Mouse (Mus musculus) stomach, postnatal 0 days (tissue): ENCODE data around the gene Vwf.
A peak's percentile ranks its signal among the peaks of the same experiment; 100 is the strongest.

Experiments
- CTCF ChIP-seq: IDR thresholded peaks from 2 replicates; pipeline ENCODE4 v1.5.1; 2016; ENCODE audit warnings: antibody characterized with exemption, low read depth, mild to moderate bottlenecking, moderate library complexity
- EP300 ChIP-seq: optimal IDR thresholded peaks from 2 replicates; pipeline ENCODE3; 2016; ENCODE audit warnings: antibody characterized with exemption

GRCm38 (mm10) chr6:125604463-125605191 lies 58.1 kb downstream of the Vwf start:
- TF ChIP-seq CTCF (peak; percentile 99), EP300 (no peak)
